Mouse (Mus musculus) inflammation-experienced regulatory T-cells, adult 6 months (primary cell): Measurements from ENCODE around the gene Nmnat1. TPM values are rescaled to one million over a fixed set of nuclear protein-coding genes. Genes with fewer than 3 reads are reported as not detected.

Experiments
- ATAC-seq: one replicate; pipeline ENCODE4 v1.8.0; 2017
- polyA plus RNA-seq, 3 experiments: library from polyadenylated mRNA; unstranded; fragments of 100-300 nt; shearing (Covaris generic); gene quantifications; one replicate each; pipeline ENCODE4 v1.2.1; 2017

The Nmnat1 gene
- 1 to 10 TPM; 6.2 to 6.9 (median 6.3) TPM for polyA plus RNA-seq

- peak; percentile 94 for ATAC-seq
Measured at GRCm38 (mm10) chr4:149485053-149485824, at the start of gene Nmnat1, which contains the start of gene Lzic. Gene Nmnat1, minus strand, starts transcription at chr4:149485202. Gene Lzic, plus strand, starts transcription at chr4:149485229.

GRCm38 (mm10) chr4:149529691-149530090, 44.7 kb upstream of the Nmnat1 start:
- ATAC-seq = no peak

GRCm38 (mm10) chr4:149527621-149528354, 42.8 kb upstream of the Nmnat1 start:
- no peak for ATAC-seq

GRCm38 (mm10) chr4:149526330-149526729, 41.3 kb upstream of the Nmnat1 start:
- ATAC-seq = no peak

- ATAC-seq = no peak
Measured at GRCm38 (mm10) chr4:149525811-149526210, 40.8 kb upstream of the Nmnat1 start.

GRCm38 (mm10) chr4:149525170-149525569, 40.2 kb upstream of the Nmnat1 start:
- ATAC-seq = no peak

- no peak for ATAC-seq
Measured at GRCm38 (mm10) chr4:149523961-149524360, 39.0 kb upstream of the Nmnat1 start.

GRCm38 (mm10) chr4:149521258-149521657, 36.3 kb upstream of the Nmnat1 start:
- no peak for ATAC-seq

GRCm38 (mm10) chr4:149518351-149519220, 33.6 kb upstream of the Nmnat1 start:
- ATAC-seq = no peak

- peak; percentile 92 for ATAC-seq
Measured at GRCm38 (mm10) chr4:149517868-149518340, 32.9 kb upstream of the Nmnat1 start, which contains the start of gene Ctnnbip1. Gene Ctnnbip1, plus strand, starts transcription at chr4:149518236.

- peak; percentile 38 for ATAC-seq
Measured at GRCm38 (mm10) chr4:149515706-149516105, 30.7 kb upstream of the Nmnat1 start.

- ATAC-seq = no peak
Measured at GRCm38 (mm10) chr4:149512072-149512471, 27.1 kb upstream of the Nmnat1 start.

- no peak for ATAC-seq
Measured at GRCm38 (mm10) chr4:149511221-149511646, 26.2 kb upstream of the Nmnat1 start.

- ATAC-seq = no peak
Measured at GRCm38 (mm10) chr4:149506904-149507303, 21.9 kb upstream of the Nmnat1 start.

- ATAC-seq = no peak
Measured at GRCm38 (mm10) chr4:149505261-149505967, 20.4 kb upstream of the Nmnat1 start.

- no peak for ATAC-seq
Measured at GRCm38 (mm10) chr4:149504858-149505257, 19.9 kb upstream of the Nmnat1 start.

GRCm38 (mm10) chr4:149504363-149504762, 19.4 kb upstream of the Nmnat1 start:
- no peak for ATAC-seq

GRCm38 (mm10) chr4:149499790-149500189, 14.8 kb upstream of the Nmnat1 start:
- ATAC-seq = no peak

GRCm38 (mm10) chr4:149498901-149499300, 13.9 kb upstream of the Nmnat1 start:
- ATAC-seq = no peak

GRCm38 (mm10) chr4:149496612-149497011, 11.6 kb upstream of the Nmnat1 start:
- ATAC-seq = no peak

- ATAC-seq = no peak
Measured at GRCm38 (mm10) chr4:149491151-149491550, 6.1 kb upstream of the Nmnat1 start.
